Mouse (Mus musculus): ENCODE measurements at regions not wholly inside any gene's neighbourhood (a gene's known extent, or its start where the extent isn't known, plus 50 kb on each side); places are given as distances from the start of the nearest gene placed in this dataset.

DNA sequence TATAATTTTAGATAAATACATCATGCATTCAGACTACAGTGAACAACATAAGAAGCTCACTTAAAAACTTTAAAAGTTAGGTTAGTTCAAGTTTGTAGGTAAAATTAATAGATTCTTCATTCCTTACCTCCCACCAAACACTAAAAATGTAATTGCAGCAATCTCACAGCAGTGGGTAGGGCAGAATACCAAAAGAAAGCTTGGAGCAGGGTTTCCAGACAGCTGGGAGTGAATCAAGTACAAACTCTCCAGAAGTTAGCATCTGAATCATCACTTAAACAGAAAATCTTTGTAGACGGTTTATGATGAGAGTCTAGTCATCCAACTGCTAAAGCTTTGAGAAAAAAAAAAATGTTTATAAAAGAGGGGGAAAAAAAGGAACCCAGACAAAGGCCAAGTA is 117.9 kb downstream of the Samd5 start:
- TF ChIP-seq CTCF (IDR thresholded peaks at IDR 0.05) (no peak), EP300 (IDR thresholded peaks at IDR 0.05; ENCODE audit: insufficient read depth, low read depth, low read length) (no peak), POLR2A (IDR thresholded peaks at IDR 0.05; ENCODE audit: insufficient read depth, low read depth, low read length) (no peak)

Measured in heart, adult 2 months (tissue).